Mouse (Mus musculus): ENCODE results near the gene Gse1.

DNA sequence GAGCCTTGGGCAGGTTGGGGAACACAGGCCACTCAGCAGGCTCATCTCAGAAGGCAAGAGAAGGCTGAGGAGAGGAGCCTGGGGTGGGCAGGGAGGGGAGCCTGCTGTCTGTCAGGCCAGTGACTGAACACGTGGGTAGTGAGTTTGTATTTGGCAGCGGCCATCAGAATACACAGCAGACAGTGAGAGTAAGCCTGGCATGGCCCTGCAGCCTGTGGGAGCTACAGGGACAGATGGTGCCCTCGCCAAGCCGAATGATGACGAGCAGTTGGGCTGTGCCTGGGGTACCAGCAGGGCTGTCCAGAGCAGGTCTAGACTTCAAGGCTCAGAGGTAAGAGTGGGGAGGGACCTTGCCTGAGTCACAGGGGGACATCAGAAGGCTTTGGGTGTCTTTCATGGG lies 399.0 kb downstream of the Gse1 start:
- no peak for TF ChIP-seq POLR2A (IDR thresholded peaks at IDR 0.05; ENCODE audit: borderline replicate concordance, control insufficient read depth, low read depth, low read length)
- TF ChIP-seq CTCF (IDR thresholded peaks at IDR 0.05; ENCODE audit: control insufficient read depth, insufficient read depth, low read length): no peak
